Mouse (Mus musculus): ENCODE data around the gene Zfp709. TPM values are rescaled to one million over a fixed set of nuclear protein-coding genes. Genes with fewer than 3 reads are reported as not detected.
"Not testable (repeated sequence)": the region's sequence is repeated elsewhere in the genome, so short reads cannot be mapped to it uniquely, and the experiment has no call there.

The Zfp709 gene
- total and polyA plus RNA-seq, 2 experiments from 2014 or later = 5.6 to 9.0 TPM

- H3K4me3 ChIP-seq (ENCODE audit: low read depth, low read length) = no peak overlapping the region
- TF ChIP-seq CTCF (IDR thresholded peaks at IDR 0.05) = no peak
- WGBS = 99% methylated on average over 5 of the region's 5 CpGs
- H3K36me3 ChIP-seq (ENCODE audit: insufficient read depth, low read length) = peaks cover 14% of the 10 kb centered on the region
- no peak overlapping the region for H3K27ac ChIP-seq (ENCODE audit: low read depth, low read length)
- H3K4me2 ChIP-seq (ENCODE audit: low read depth, low read length, poor library complexity, severe bottlenecking) = no peak overlapping the region
- H3K9ac ChIP-seq (replicated peaks; ENCODE audit: low read length, poor library complexity, severe bottlenecking) = no peak overlapping the region
- DNase-seq (ENCODE audit: low spot score) (no peak), ATAC-seq (ENCODE audit: low FRiP score) (no peak)
- no peaks in the 10 kb centered on the region for H3K9me3 ChIP-seq (ENCODE audit: low read length)
- no peaks in the 10 kb centered on the region for H3K27me3 ChIP-seq (ENCODE audit: insufficient read depth, low read length)
- H3K4me1 ChIP-seq (ENCODE audit: insufficient read depth, low read length) = 0 out of 2 replicates have a peak, but pooled peaks cover 6% of the 10 kb centered on the region
These were observed 44.0 kb downstream of the Zfp709 start for GRCm38 (mm10) chr8:71925791-71926190.

- 0 out of 2 replicates have a peak, but pooled peaks cover 6% of the 10 kb centered on the region for H3K4me1 ChIP-seq (ENCODE audit: insufficient read depth, low read length)
- H3K36me3 ChIP-seq (ENCODE audit: insufficient read depth, low read length) = peaks cover 16% of the 10 kb centered on the region
- ATAC-seq (ENCODE audit: low FRiP score) = no peak
- H3K9ac ChIP-seq (replicated peaks; ENCODE audit: low read length, poor library complexity, severe bottlenecking) = no peak overlapping the region
- no peak overlapping the region for H3K27ac ChIP-seq (ENCODE audit: low read depth, low read length)
- no peak overlapping the region for H3K4me2 ChIP-seq (ENCODE audit: low read depth, low read length, poor library complexity, severe bottlenecking)
- WGBS = 93% methylated on average over 3 of the region's 3 CpGs
- H3K4me3 ChIP-seq (ENCODE audit: low read depth, low read length) = no peak overlapping the region
- H3K27me3 ChIP-seq (ENCODE audit: insufficient read depth, low read length) = no peaks in the 10 kb centered on the region
- DNase-seq (ENCODE audit: low spot score) = no peak
- no peak for TF ChIP-seq CTCF (IDR thresholded peaks at IDR 0.05)
- no peaks in the 10 kb centered on the region for H3K9me3 ChIP-seq (ENCODE audit: low read length)
These were observed 44.7 kb downstream of the Zfp709 start for GRCm38 (mm10) chr8:71926551-71926950.

GRCm38 (mm10) chr8:71927779-71928178 is 46.0 kb downstream of the Zfp709 start:
- no peak for TF ChIP-seq CTCF (IDR thresholded peaks at IDR 0.05)
- DNase-seq (ENCODE audit: low spot score) = no peak
- ATAC-seq (ENCODE audit: low FRiP score) = no peak
- Histone ChIP-seq H3K4me1 (ENCODE audit: insufficient read depth, low read length) (0 out of 2 replicates have a peak, but pooled peaks cover 4% of the 10 kb centered on the region), H3K27me3 (ENCODE audit: insufficient read depth, low read length) (no peaks in the 10 kb centered on the region), H3K27ac (ENCODE audit: low read depth, low read length) (no peak overlapping the region), H3K9me3 (ENCODE audit: low read length) (no peaks in the 10 kb centered on the region), H3K4me3 (ENCODE audit: low read depth, low read length) (no peak overlapping the region), H3K9ac (replicated peaks; ENCODE audit: low read length, poor library complexity, severe bottlenecking) (no peak overlapping the region), H3K4me2 (ENCODE audit: low read depth, low read length, poor library complexity, severe bottlenecking) (no peak overlapping the region), H3K36me3 (ENCODE audit: insufficient read depth, low read length) (peaks cover 17% of the 10 kb centered on the region)

- not testable (repeated sequence) for H3K9me3 ChIP-seq (ENCODE audit: low read length); H3K36me3 ChIP-seq (ENCODE audit: insufficient read depth, low read length); H3K27ac ChIP-seq (ENCODE audit: low read depth, low read length); H3K4me3 ChIP-seq (ENCODE audit: low read depth, low read length); ATAC-seq (ENCODE audit: low FRiP score); H3K9ac ChIP-seq (replicated peaks; ENCODE audit: low read length, poor library complexity, severe bottlenecking); H3K4me2 ChIP-seq (ENCODE audit: low read depth, low read length, poor library complexity, severe bottlenecking); H3K4me1 ChIP-seq (ENCODE audit: insufficient read depth, low read length); H3K27me3 ChIP-seq (ENCODE audit: insufficient read depth, low read length); DNase-seq (ENCODE audit: low spot score)
- 89% methylated on average over 2 of the region's 2 CpGs for WGBS
These were observed 56.2 kb downstream of the Zfp709 start for GRCm38 (mm10) chr8:71938037-71938436.

GRCm38 (mm10) chr8:71940293-71941208 is 58.7 kb downstream of the Zfp709 start:
- no peaks in the 10 kb centered on the region for H3K27me3 ChIP-seq (ENCODE audit: insufficient read depth, low read length)
- 79% methylated on average over 2 of the region's 2 CpGs for WGBS
- no peak overlapping the region for H3K4me3 ChIP-seq (ENCODE audit: low read depth, low read length)
- no peak overlapping the region for H3K9ac ChIP-seq (replicated peaks; ENCODE audit: low read length, poor library complexity, severe bottlenecking)
- TF ChIP-seq CTCF (IDR thresholded peaks at IDR 0.05) = no peak
- ATAC-seq (ENCODE audit: low FRiP score) = no peak
- H3K27ac ChIP-seq (ENCODE audit: low read depth, low read length) = no peak overlapping the region
- no peaks in the 10 kb centered on the region for H3K36me3 ChIP-seq (ENCODE audit: insufficient read depth, low read length)
- no peak overlapping the region for H3K4me2 ChIP-seq (ENCODE audit: low read depth, low read length, poor library complexity, severe bottlenecking)
- no peaks in the 10 kb centered on the region for H3K9me3 ChIP-seq (ENCODE audit: low read length)
- no peak for DNase-seq (ENCODE audit: low spot score)
- no peaks in the 10 kb centered on the region for H3K4me1 ChIP-seq (ENCODE audit: insufficient read depth, low read length)

- no peak for TF ChIP-seq CTCF (IDR thresholded peaks at IDR 0.05)
These were observed 60.0 kb downstream of the Zfp709 start for GRCm38 (mm10) chr8:71941776-71942175.

More at GRCm38 (mm10) chr8:71941776-71942175, 60.0 kb downstream of the Zfp709 start:
- Histone ChIP-seq H3K36me3 (ENCODE audit: insufficient read depth, low read length) (no peaks in the 10 kb centered on the region), H3K27me3 (ENCODE audit: insufficient read depth, low read length) (no peaks in the 10 kb centered on the region), H3K4me3 (ENCODE audit: low read depth, low read length) (no peak overlapping the region), H3K9me3 (ENCODE audit: low read length) (no peaks in the 10 kb centered on the region), H3K9ac (replicated peaks; ENCODE audit: low read length, poor library complexity, severe bottlenecking) (no peak overlapping the region), H3K4me1 (ENCODE audit: insufficient read depth, low read length) (no peaks in the 10 kb centered on the region), H3K4me2 (ENCODE audit: low read depth, low read length, poor library complexity, severe bottlenecking) (no peak overlapping the region), H3K27ac (ENCODE audit: low read depth, low read length) (no peak overlapping the region)
- ATAC-seq (ENCODE audit: low FRiP score) = no peak
- 70% methylated on average over 1 of the region's 1 CpGs for WGBS
- DNase-seq (ENCODE audit: low spot score) = no peak

Other genes starting within 250 kb of the Zfp709 start
- 69.0 and 70.8 TPM in 2 replicates for gene Unc13a, start 210.3 kb upstream of the Zfp709 start, total RNA-seq (2014; rRNA removed)
- 14.5 and 16.2 TPM in 2 replicates for gene Unc13a, start 210.3 kb upstream of the Zfp709 start, polyA plus RNA-seq (2015; fragmentation: Nextera tagmentation; extraction: Ambion mirVana)
- 9.0 and 12.3 TPM in 2 replicates for gene Jak3, start 205.7 kb upstream of the Zfp709 start, total RNA-seq (2014; rRNA removed)
- 6.4 and 7.1 TPM in 2 replicates for gene Jak3, start 205.7 kb upstream of the Zfp709 start, polyA plus RNA-seq (2015; fragmentation: Nextera tagmentation; extraction: Ambion mirVana)
- not detected in 2 replicates for gene Insl3, start 192.8 kb upstream of the Zfp709 start, total RNA-seq (2014; rRNA removed)
- 1.2 and 2.1 TPM in 2 replicates for gene Insl3, start 192.8 kb upstream of the Zfp709 start, polyA plus RNA-seq (2015; fragmentation: Nextera tagmentation; extraction: Ambion mirVana)
- 0.24 and 1.6 TPM in 2 replicates for gene B3gnt3, start 180.2 kb upstream of the Zfp709 start, total RNA-seq (2014; rRNA removed)
- gene B3gnt3, start 180.2 kb upstream of the Zfp709 start, polyA plus RNA-seq (2015; fragmentation: Nextera tagmentation; extraction: Ambion mirVana) = 0.31 and 0.50 TPM in 2 replicates
- 109 and 114 TPM in 2 replicates for gene Fcho1, start 156.3 kb upstream of the Zfp709 start, total RNA-seq (2014; rRNA removed)
- 88.4 and 89.5 TPM in 2 replicates for gene Fcho1, start 156.3 kb upstream of the Zfp709 start, polyA plus RNA-seq (2015; fragmentation: Nextera tagmentation; extraction: Ambion mirVana)
- gene Zfp882, start 26.6 kb downstream of the Zfp709 start, total RNA-seq (2014; rRNA removed) = 14.6 and 19.6 TPM in 2 replicates
- gene Zfp882, start 26.6 kb downstream of the Zfp709 start, polyA plus RNA-seq (2015; fragmentation: Nextera tagmentation; extraction: Ambion mirVana) = 6.3 and 6.8 TPM in 2 replicates
- gene Zfp617, start 26.6 kb downstream of the Zfp709 start, total RNA-seq (2014; rRNA removed) = 17.6 and 29.1 TPM in 2 replicates
- gene Zfp617, start 26.6 kb downstream of the Zfp709 start, polyA plus RNA-seq (2015; fragmentation: Nextera tagmentation; extraction: Ambion mirVana) = 19.9 and 21.5 TPM in 2 replicates
- 18.1 and 28.2 TPM in 2 replicates for gene Zfp961, start 69.0 kb downstream of the Zfp709 start, total RNA-seq (2014; rRNA removed)
- gene Zfp961, start 69.0 kb downstream of the Zfp709 start, polyA plus RNA-seq (2015; fragmentation: Nextera tagmentation; extraction: Ambion mirVana) = 12.5 and 13.4 TPM in 2 replicates
- 0.19 TPM in 1 of 2 replicates, not detected in the other for gene Cyp4f18, start 127.6 kb downstream of the Zfp709 start, total RNA-seq (2014; rRNA removed)
- 0.44 and 0.49 TPM in 2 replicates for gene Cyp4f18, start 127.6 kb downstream of the Zfp709 start, polyA plus RNA-seq (2015; fragmentation: Nextera tagmentation; extraction: Ambion mirVana)
- gene Olfr372, start 159.2 kb downstream of the Zfp709 start, total RNA-seq (2014; rRNA removed) = not detected in 2 replicates
- gene Olfr372, start 159.2 kb downstream of the Zfp709 start, polyA plus RNA-seq (2015; fragmentation: Nextera tagmentation; extraction: Ambion mirVana) = not detected in 2 replicates
- gene Olfr373, start 201.2 kb downstream of the Zfp709 start, total RNA-seq (2014; rRNA removed) = not detected in 2 replicates
- not detected in 2 replicates for gene Olfr373, start 201.2 kb downstream of the Zfp709 start, polyA plus RNA-seq (2015; fragmentation: Nextera tagmentation; extraction: Ambion mirVana)
- gene Olfr374, start 225.0 kb downstream of the Zfp709 start, total RNA-seq (2014; rRNA removed) = not detected in 2 replicates
- not detected in 2 replicates for gene Olfr374, start 225.0 kb downstream of the Zfp709 start, polyA plus RNA-seq (2015; fragmentation: Nextera tagmentation; extraction: Ambion mirVana)